Mouse (Mus musculus) olfactory bulb, adult 2 months (tissue): ENCODE data around the gene Gga3. TPM values are rescaled to one million over a fixed set of nuclear protein-coding genes. Genes with fewer than 3 reads are reported as not detected.
A peak's percentile ranks its signal among the peaks of the same experiment; 100 is the strongest.

Experiments used
- H3K27ac ChIP-seq: fragments of 200-500 bp; 2 replicates; pipeline ENCODE4 v1.5.1; 2012; ENCODE audit warnings: low read depth, low read length; ENCODE audit not compliant: insufficient read depth
- H3K4me1 ChIP-seq: fragments of 200-500 bp; 2 replicates; pipeline ENCODE4 v1.6.1; 2012; ENCODE audit warnings: low read length; ENCODE audit not compliant: control insufficient read depth, insufficient read depth
- H3K4me3 ChIP-seq: fragments of 200-500 bp; 2 replicates; pipeline ENCODE4 v1.5.1; 2012; ENCODE audit warnings: mild to moderate bottlenecking, low read depth, low read length, moderate library complexity; ENCODE audit not compliant: insufficient read depth
- CTCF ChIP-seq: fragments of 200-500 bp; IDR thresholded peaks from 2 replicates; pipeline ENCODE4 v1.5.1; 2012; ENCODE audit warnings: low read depth, mild to moderate bottlenecking, low read length, moderate library complexity; ENCODE audit not compliant: insufficient read depth
- POLR2A ChIP-seq: fragments of 200-500 bp; IDR thresholded peaks from 2 replicates; pipeline ENCODE4 v1.6.1; 2012; ENCODE audit warnings: mild to moderate bottlenecking, low read depth, low read length, moderate library complexity; ENCODE audit not compliant: insufficient read depth
- WGBS: fragments of 180-500 bp; shearing (Covaris S2); methylation state at CpG from one replicate; pipeline ENCODE4 v1.1.7; 2018; 5-methylcytosine and 5-hydroxymethylcytosine counted together
- polyA plus RNA-seq: library from polyadenylated mRNA; stranded (reverse); fragments of >200 nt; gene quantifications from 2 replicates; pipeline ENCODE4 v1.2.4, GENCODE M21; 2012; ENCODE audit warnings: low replicate concordance; ENCODE audit not compliant: missing spikeins, insufficient read depth, insufficient read length

Gene Gga3
- polyA plus RNA-seq, 1 experiment, result 79.7 TPM

- H3K4me3 ChIP-seq, result peak overlapping the region; percentile 74
- TF ChIP-seq CTCF (no peak), POLR2A (no peak)
- under 1% methylated on average over 26 of the region's 26 CpGs for WGBS
- peak overlapping the region; percentile 98 for H3K27ac ChIP-seq
- H3K4me1 ChIP-seq, result peaks cover 33% of the 10 kb centered on the region
Measured at GRCm38 (mm10) chr11:115604304-115604696, 449 bp upstream of the Gga3 start.

GRCm38 (mm10) chr11:115603128-115603475 lies 749 bp downstream of the Gga3 start:
- TF ChIP-seq CTCF, result no peak
- no peak for TF ChIP-seq POLR2A
- whole genome bisulfite sequencing, result 3% methylated on average over 15 of the region's 15 CpGs
- peak overlapping the region; percentile 22; the same call in 1 of the 2 replicates for H3K27ac ChIP-seq
- H3K4me3 ChIP-seq, result peak overlapping the region; percentile 74
- H3K4me1 ChIP-seq, result peaks cover 33% of the 10 kb centered on the region

DNA sequence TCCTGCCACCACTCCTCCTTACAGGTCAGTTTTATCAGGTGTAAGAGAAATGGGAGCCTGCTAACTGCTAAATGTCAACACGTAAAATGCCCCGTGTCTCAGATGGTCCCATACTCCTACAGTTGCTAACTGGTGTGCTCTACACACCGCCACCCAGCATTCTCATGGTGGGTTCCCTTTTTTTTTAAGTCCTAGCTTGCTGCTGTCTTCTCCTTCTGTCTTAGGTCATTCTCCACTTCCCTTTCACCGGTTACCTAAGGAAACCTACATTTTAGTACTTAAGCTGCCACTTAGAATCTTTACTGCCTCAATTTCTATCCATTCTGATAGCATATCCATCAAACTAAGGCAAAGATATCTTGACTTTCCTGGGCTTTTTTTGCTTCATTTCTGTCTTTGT lies 2.7 kb downstream of the Gga3 start:
- Histone ChIP-seq H3K4me1 (peaks cover 33% of the 10 kb centered on the region), H3K27ac (no peak overlapping the region), H3K4me3 (no peak overlapping the region)
- TF ChIP-seq POLR2A (no peak), CTCF (no peak)
- 92% methylated on average over 4 of the region's 4 CpGs for WGBS

GRCm38 (mm10) chr11:115600743-115601142 lies 3.1 kb downstream of the Gga3 start:
- H3K4me3 ChIP-seq, result no peak overlapping the region
- WGBS, result 92% methylated on average over 15 of the region's 15 CpGs
- TF ChIP-seq CTCF (no peak), POLR2A (no peak)

DNA sequence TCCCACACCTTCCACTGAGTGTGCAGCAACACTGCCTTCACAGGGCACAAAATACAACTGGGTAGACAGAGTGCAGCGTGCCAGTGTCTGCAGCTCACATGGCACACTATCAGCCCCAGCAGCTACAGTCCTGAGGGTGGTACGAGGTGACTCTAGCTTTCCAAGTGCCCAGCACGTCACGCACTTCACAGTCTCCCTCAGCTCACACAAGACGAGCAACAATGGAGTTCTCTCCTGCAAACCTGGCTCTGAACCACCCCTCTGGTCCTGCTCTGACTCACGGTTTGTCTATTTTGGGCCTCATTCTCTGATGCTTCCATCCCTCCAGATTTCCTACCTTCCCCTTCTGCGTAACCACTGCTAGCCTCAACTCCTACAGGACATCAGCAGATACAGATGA lies 4.1 kb downstream of the Gga3 start:
- Histone ChIP-seq H3K4me1 (peaks cover 24% of the 10 kb centered on the region), H3K27ac (peak overlapping the region; percentile 41; the same call in 1 of the 2 replicates), H3K4me3 (no peak overlapping the region)
- 49% methylated on average over 7 of the region's 7 CpGs for WGBS
- TF ChIP-seq POLR2A, result no peak
- TF ChIP-seq CTCF, result no peak

More at GRCm38 (mm10) chr11:115600743-115601142, 3.1 kb downstream of the Gga3 start:
- Histone ChIP-seq H3K27ac (no peak overlapping the region), H3K4me1 (peaks cover 30% of the 10 kb centered on the region)

DNA sequence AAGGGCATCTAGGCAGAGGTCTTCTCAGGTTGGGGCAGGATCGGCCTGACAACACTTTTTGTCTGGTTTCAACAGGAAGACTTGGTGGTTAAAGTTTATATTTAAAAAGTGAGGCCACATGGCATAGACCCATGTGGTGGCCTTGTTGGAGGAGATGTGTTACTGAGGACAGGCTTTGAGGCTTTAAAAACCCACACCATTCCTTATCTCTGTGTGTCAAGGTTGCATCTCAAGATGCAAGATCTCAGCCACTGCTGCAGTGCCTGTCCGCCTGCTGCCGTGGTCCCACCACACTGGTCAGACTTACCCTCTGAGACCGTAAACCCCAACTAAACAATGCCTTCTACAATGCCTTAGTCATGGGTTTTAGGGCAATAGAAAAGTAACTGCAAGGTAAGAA lies 5.5 kb downstream of the Gga3 start:
- no peak overlapping the region for H3K4me3 ChIP-seq
- 94% methylated on average over 4 of the region's 4 CpGs for WGBS
- TF ChIP-seq POLR2A, result no peak
- no peak for TF ChIP-seq CTCF
- no peak overlapping the region for H3K27ac ChIP-seq
- H3K4me1 ChIP-seq, result peaks cover 20% of the 10 kb centered on the region

- Histone ChIP-seq H3K27ac (no peak overlapping the region), H3K4me3 (no peak overlapping the region), H3K4me1 (peaks cover 7% of the 10 kb centered on the region)
- TF ChIP-seq CTCF (no peak), POLR2A (no peak)
- 94% methylated on average over 3 of the region's 3 CpGs for WGBS
Measured at GRCm38 (mm10) chr11:115595209-115595608, 8.6 kb downstream of the Gga3 start.

- TF ChIP-seq CTCF, result no peak
- TF ChIP-seq POLR2A, result no peak
- Histone ChIP-seq H3K27ac (no peak overlapping the region), H3K4me3 (no peak overlapping the region), H3K4me1 (peaks cover 4% of the 10 kb centered on the region; the same call in 1 of the 2 replicates)
- WGBS, result 79% methylated on average over 2 of the region's 2 CpGs
Measured at GRCm38 (mm10) chr11:115590526-115591075, 13.2 kb downstream of the Gga3 start.

DNA sequence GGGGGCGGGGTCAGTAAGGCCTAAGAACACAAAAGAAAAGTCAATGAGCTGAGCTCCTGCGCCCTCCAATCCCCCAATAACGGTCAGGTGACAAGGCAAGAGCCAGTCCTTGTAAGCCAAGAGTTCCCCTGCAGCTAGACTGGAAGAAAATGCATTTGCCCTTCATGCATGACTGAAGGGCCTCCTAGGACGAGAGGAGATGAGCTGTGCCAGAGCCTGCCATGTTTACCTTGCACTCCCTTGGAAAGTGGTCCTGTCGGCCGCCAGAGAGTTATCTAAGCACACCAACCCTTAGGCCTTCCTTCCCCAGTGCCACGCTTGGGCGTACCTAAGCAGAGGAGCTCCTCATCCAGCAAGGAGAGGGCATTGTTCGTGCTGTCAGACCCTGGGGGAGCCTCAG lies 15.9 kb downstream of the Gga3 start:
- WGBS, result 77% methylated on average over 9 of the region's 9 CpGs
- peaks cover 4% of the 10 kb centered on the region; the same call in 1 of the 2 replicates for H3K4me1 ChIP-seq
- H3K27ac ChIP-seq, result no peak overlapping the region
- H3K4me3 ChIP-seq, result no peak overlapping the region
- TF ChIP-seq CTCF (no peak), POLR2A (no peak)

DNA sequence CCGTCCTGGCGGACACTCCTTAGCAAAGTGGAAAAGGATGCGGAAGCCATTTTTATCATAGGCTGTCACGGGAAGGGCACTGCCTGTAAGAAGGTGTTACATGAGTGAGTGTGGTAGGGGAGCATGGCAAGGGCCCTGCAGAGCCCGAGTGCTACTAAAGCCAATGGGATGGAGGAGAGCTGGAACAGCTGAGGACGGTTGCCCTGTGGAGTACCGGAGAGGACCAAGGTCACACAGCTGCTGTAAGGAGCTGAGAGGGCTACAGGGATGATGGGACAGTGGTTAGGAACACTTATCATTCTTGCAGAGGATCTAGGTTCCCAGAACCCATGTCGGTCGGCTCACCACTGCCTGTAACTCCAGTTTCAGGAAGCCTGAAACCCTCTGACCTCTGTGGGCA lies 17.4 kb downstream of the Gga3 start:
- TF ChIP-seq CTCF (no peak), POLR2A (no peak)
- Histone ChIP-seq H3K4me1 (peaks cover 4% of the 10 kb centered on the region; the same call in 1 of the 2 replicates), H3K27ac (no peak overlapping the region), H3K4me3 (no peak overlapping the region)
- 89% methylated on average over 9 of the region's 9 CpGs for WGBS
